Mouse (Mus musculus) MEL (cell line): ENCODE data around the gene Abcb9. TPM values are rescaled to one million over a fixed set of nuclear protein-coding genes. Genes with fewer than 3 reads are reported as not detected.

Source experiments
- DNase-seq: peaks from one replicate; pipeline ENCODE4 v3.0.0; 2011; ENCODE audit warnings: low read depth, low spot score
- H3K27ac ChIP-seq: 2 replicates; pipeline ENCODE4 v1.5.1; 2012; ENCODE audit warnings: low read depth, mild to moderate bottlenecking, control low read depth, low read length, moderate library complexity; ENCODE audit not compliant: control insufficient read depth
- H3K27me3 ChIP-seq, 2 experiments: fragments of 150-350 bp in 1 of 2; sonication (generic) in 1 of 2; 2 replicates each; pipeline ENCODE4 v1.6.1; 2012; ENCODE audit warnings: low read length in 2 of 2, mild to moderate bottlenecking in 2 of 2, improper control_type of control experiment in 1 of 2, moderate library complexity in 1 of 2; ENCODE audit not compliant: insufficient read depth in 2 of 2, control insufficient read depth in 1 of 2
- H3K36me3 ChIP-seq, 2 experiments: 2 replicates each; pipeline ENCODE4 v1.6.1; 2012 to 2014; ENCODE audit warnings: low read length in 2 of 2, improper control_type of control experiment in 1 of 2, inconsistent platforms in 1 of 2, mild to moderate bottlenecking in 1 of 2; ENCODE audit not compliant: insufficient read depth in 2 of 2, control insufficient read depth in 1 of 2
- H3K4me1 ChIP-seq, 2 experiments: fragments of 150-350 bp in 1 of 2; sonication (generic) in 1 of 2; 2 replicates each; pipeline ENCODE4 v1.6.1; 2012; ENCODE audit warnings: low read length in 2 of 2, improper control_type of control experiment in 1 of 2, mild to moderate bottlenecking in 1 of 2; ENCODE audit not compliant: insufficient read depth in 2 of 2, control insufficient read depth in 1 of 2
- H3K4me3 ChIP-seq, 2 experiments: fragments of 150-350 bp in 1 of 2; sonication (generic) in 1 of 2; 2 replicates each; pipeline ENCODE4 v1.5.1; 2012; ENCODE audit warnings: low read depth in 2 of 2, low read length in 2 of 2, mild to moderate bottlenecking in 2 of 2, moderate library complexity in 2 of 2, control low read depth in 1 of 2, improper control_type of control experiment in 1 of 2; ENCODE audit not compliant: control insufficient read depth in 1 of 2, insufficient read depth in 1 of 2
- H3K79me2 ChIP-seq: 2 replicates; pipeline ENCODE4 v1.6.1; 2012; ENCODE audit warnings: mild to moderate bottlenecking, low read length, moderate library complexity; ENCODE audit not compliant: control insufficient read depth, poor library complexity, insufficient read depth
- H3K9ac ChIP-seq: 2 replicates; pipeline ENCODE4 v1.6.1; 2012; ENCODE audit warnings: low read depth, mild to moderate bottlenecking, control low read depth, low read length, moderate library complexity; ENCODE audit not compliant: control insufficient read depth, poor library complexity, severe bottlenecking
- H3K9me3 ChIP-seq: fragments of 150-350 bp; sonication (generic); replicated peaks from 2 replicates; pipeline ENCODE4 v1.6.1; 2012; ENCODE audit warnings: mild to moderate bottlenecking, low read length, improper control_type of control experiment, moderate library complexity; ENCODE audit not compliant: insufficient read depth
- BHLHE40 ChIP-seq: IDR thresholded peaks from 2 replicates; pipeline ENCODE4 v1.6.1; 2012; ENCODE audit warnings: low read depth, mild to moderate bottlenecking, inconsistent platforms, low read length, improper control_type of control experiment, borderline replicate concordance
- CHD1 ChIP-seq: IDR thresholded peaks from 2 replicates; pipeline ENCODE4 v1.6.1; 2012; ENCODE audit warnings: low read depth, mild to moderate bottlenecking, inconsistent platforms, low read length, improper control_type of control experiment
- CHD2 ChIP-seq: IDR thresholded peaks from 2 replicates; pipeline ENCODE4 v1.6.1; 2011; ENCODE audit warnings: low read length, improper control_type of control experiment
- CTCF ChIP-seq, 3 experiments: IDR thresholded peaks in 2 of 3; conservative IDR thresholded peaks in 1 of 3; 2 replicates each; pipeline ENCODE4 v1.5.1; 2011 to 2012; ENCODE audit warnings: low read length in 3 of 3, low read depth in 2 of 3, mild to moderate bottlenecking in 2 of 3, improper control_type of control experiment in 1 of 3, inconsistent platforms in 1 of 3, mixed read lengths in 1 of 3, moderate library complexity in 1 of 3; ENCODE audit not compliant: control insufficient read depth in 1 of 3, insufficient read depth in 1 of 3, poor library complexity in 1 of 3, severe bottlenecking in 1 of 3
- E2F4 ChIP-seq: IDR thresholded peaks from 2 replicates; pipeline ENCODE4 v1.6.1; 2011; ENCODE audit warnings: low read depth, low read length, improper control_type of control experiment, borderline replicate concordance
- ELF1 ChIP-seq: IDR thresholded peaks from 2 replicates; pipeline ENCODE4 v1.6.1; 2014; ENCODE audit warnings: low read depth, mild to moderate bottlenecking, inconsistent platforms, low read length, improper control_type of control experiment, moderate library complexity
- EP300 ChIP-seq, 2 experiments: IDR thresholded peaks; 2 replicates each; pipeline ENCODE4 v1.6.1; 2011; ENCODE audit warnings: improper control_type of control experiment in 2 of 2, low read length in 2 of 2, low read depth in 1 of 2, mild to moderate bottlenecking in 1 of 2
- ETS1 ChIP-seq: IDR thresholded peaks from 2 replicates; pipeline ENCODE4 v1.6.1; 2012; ENCODE audit warnings: low read depth, mild to moderate bottlenecking, inconsistent platforms, low read length, improper control_type of control experiment, moderate library complexity
- GABPA ChIP-seq: IDR thresholded peaks from 2 replicates; pipeline ENCODE4 v1.6.1; 2012; ENCODE audit warnings: low read depth, mild to moderate bottlenecking, inconsistent platforms, low read length, improper control_type of control experiment, moderate library complexity
- GATA1 ChIP-seq: IDR thresholded peaks from 2 replicates; pipeline ENCODE4 v1.6.1; 2011; ENCODE audit warnings: low read depth, low read length, improper control_type of control experiment
- HCFC1 ChIP-seq: IDR thresholded peaks from 2 replicates; pipeline ENCODE4 v1.6.1; 2012; ENCODE audit warnings: low read depth, mild to moderate bottlenecking, inconsistent platforms, low read length, improper control_type of control experiment, moderate library complexity
- JUND ChIP-seq: IDR thresholded peaks from 2 replicates; pipeline ENCODE4 v1.6.1; 2011; ENCODE audit warnings: low read depth, mild to moderate bottlenecking, improper control_type of control experiment, low read length
- KAT2A ChIP-seq: conservative IDR thresholded peaks from 2 replicates; pipeline ENCODE4 v1.6.1; 2012; ENCODE audit warnings: low read depth, low read length, improper control_type of control experiment, inconsistent platforms
- MAFK ChIP-seq: IDR thresholded peaks from 2 replicates; pipeline ENCODE4 v1.6.1; 2011; ENCODE audit warnings: low read depth, mild to moderate bottlenecking, low read length, improper control_type of control experiment, borderline replicate concordance
- MAX ChIP-seq: IDR thresholded peaks from 2 replicates; pipeline ENCODE4 v1.6.1; 2011; ENCODE audit warnings: low read length, improper control_type of control experiment
- MAZ ChIP-seq: IDR thresholded peaks from 2 replicates; pipeline ENCODE4 v1.6.1; 2012; ENCODE audit warnings: low read depth, mild to moderate bottlenecking, inconsistent platforms, low read length, improper control_type of control experiment
- MEF2A ChIP-seq: IDR thresholded peaks from 2 replicates; pipeline ENCODE4 v1.6.1; 2014; ENCODE audit warnings: low read depth, mild to moderate bottlenecking, inconsistent platforms, low read length, improper control_type of control experiment; ENCODE audit not compliant: poor library complexity, insufficient replicate concordance, severe bottlenecking; ENCODE audit errors: extremely low read depth
- MXI1 ChIP-seq: IDR thresholded peaks from 2 replicates; pipeline ENCODE4 v1.6.1; 2011; ENCODE audit warnings: mild to moderate bottlenecking, low read depth, low read length, improper control_type of control experiment
- MYB ChIP-seq: IDR thresholded peaks from 2 replicates; pipeline ENCODE4 v1.6.1; 2011; ENCODE audit warnings: mild to moderate bottlenecking, low read depth, low read length, improper control_type of control experiment
- MYC ChIP-seq: IDR thresholded peaks from 2 replicates; pipeline ENCODE4 v1.6.1; 2011; ENCODE audit warnings: low read depth, mild to moderate bottlenecking, low read length, improper control_type of control experiment, moderate library complexity
- NELFE ChIP-seq: IDR thresholded peaks from 2 replicates; pipeline ENCODE4 v1.6.1; 2011; ENCODE audit warnings: low read depth, low read length, improper control_type of control experiment
- NRF1 ChIP-seq: IDR thresholded peaks from 2 replicates; pipeline ENCODE4 v1.6.1; 2014; ENCODE audit warnings: low read depth, mild to moderate bottlenecking, inconsistent platforms, low read length, improper control_type of control experiment, moderate library complexity; ENCODE audit not compliant: poor library complexity, insufficient read depth, severe bottlenecking
- POLR2A ChIP-seq, 2 experiments: IDR thresholded peaks; 2 replicates each; pipeline ENCODE4 v1.6.1; 2011 to 2012; ENCODE audit warnings: low read length in 2 of 2, mild to moderate bottlenecking in 2 of 2, control low read depth in 1 of 2, improper control_type of control experiment in 1 of 2, low read depth in 1 of 2, moderate library complexity in 1 of 2; ENCODE audit not compliant: control insufficient read depth in 1 of 2, insufficient read depth in 1 of 2, poor library complexity in 1 of 2
- POLR2AphosphoS2 ChIP-seq: IDR thresholded peaks from 2 replicates; pipeline ENCODE4 v1.6.1; 2011; ENCODE audit warnings: low read length, improper control_type of control experiment
- SIN3A ChIP-seq: IDR thresholded peaks from 2 replicates; pipeline ENCODE4 v1.6.1; 2012; ENCODE audit warnings: low read length, improper control_type of control experiment, inconsistent platforms
- SMC3 ChIP-seq: IDR thresholded peaks from 2 replicates; pipeline ENCODE4 v1.6.1; 2011; ENCODE audit warnings: low read depth, low read length, improper control_type of control experiment
- TAL1 ChIP-seq: IDR thresholded peaks from 2 replicates; pipeline ENCODE4 v1.6.1; 2012; ENCODE audit warnings: mild to moderate bottlenecking, inconsistent platforms, low read length, moderate library complexity, mixed read lengths
- TBP ChIP-seq: IDR thresholded peaks from 2 replicates; pipeline ENCODE4 v1.8.0; 2011; ENCODE audit warnings: low read depth, low read length, improper control_type of control experiment
- TCF12 ChIP-seq: IDR thresholded peaks from 2 replicates; pipeline ENCODE4 v1.6.1; 2014; ENCODE audit warnings: low read depth, mild to moderate bottlenecking, inconsistent platforms, low read length, improper control_type of control experiment, moderate library complexity
- UBTF ChIP-seq: IDR thresholded peaks from 2 replicates; pipeline ENCODE4 v1.6.1; 2012; ENCODE audit warnings: low read depth, mild to moderate bottlenecking, inconsistent platforms, low read length, improper control_type of control experiment, moderate library complexity, borderline replicate concordance; ENCODE audit not compliant: insufficient read depth
- USF1 ChIP-seq: IDR thresholded peaks from 2 replicates; pipeline ENCODE4 v1.6.1; 2014; ENCODE audit warnings: low read depth, mild to moderate bottlenecking, inconsistent platforms, low read length, improper control_type of control experiment, moderate library complexity
- USF2 ChIP-seq, 2 experiments: IDR thresholded peaks; 2 replicates each; pipeline ENCODE4 v1.6.1; 2011 to 2012; ENCODE audit warnings: improper control_type of control experiment in 2 of 2, low read length in 2 of 2, borderline replicate concordance in 1 of 2, inconsistent platforms in 1 of 2, low read depth in 1 of 2, mild to moderate bottlenecking in 1 of 2; ENCODE audit not compliant: insufficient read depth in 1 of 2
- ZC3H11A ChIP-seq: IDR thresholded peaks from 2 replicates; pipeline ENCODE4 v1.6.1; 2012; ENCODE audit warnings: low read depth, mild to moderate bottlenecking, inconsistent platforms, low read length, improper control_type of control experiment
- ZKSCAN1 ChIP-seq: IDR thresholded peaks from 2 replicates; pipeline ENCODE4 v1.6.1; 2012; ENCODE audit warnings: low read depth, mild to moderate bottlenecking, inconsistent platforms, low read length, improper control_type of control experiment, moderate library complexity
- ZMIZ1 ChIP-seq: IDR thresholded peaks from 2 replicates; pipeline ENCODE4 v1.6.1; 2012; ENCODE audit warnings: low read depth, mild to moderate bottlenecking, inconsistent platforms, low read length, improper control_type of control experiment, moderate library complexity
- ZNF384 ChIP-seq: IDR thresholded peaks from 2 replicates; pipeline ENCODE4 v1.6.1; 2012; ENCODE audit warnings: low read depth, mild to moderate bottlenecking, inconsistent platforms, low read length, improper control_type of control experiment
- polyA plus RNA-seq, 2 experiments: library from polyadenylated mRNA; stranded (reverse) in 1 of 2; unstranded in 1 of 2; fragments of >175 nt in 1 of 2; fragments of >200 nt in 1 of 2; gene quantifications; 2 replicates each; pipeline versions ENCODE4 v1.2.1 to v1.2.4; 2012; ENCODE audit warnings: low replicate concordance in 2 of 2, low read depth in 1 of 2; ENCODE audit not compliant: insufficient read length in 2 of 2, insufficient read depth in 1 of 2, missing spikeins in 1 of 2
- total RNA-seq: library from RNA; depleted of rRNA; stranded (reverse); fragments of 300-350 nt; gene quantifications from 2 replicates; pipeline ENCODE4 v1.2.3, GENCODE M21; 2012; rRNA removed

Gene Abcb9
- total RNA-seq = 2.1 and 2.4 TPM in 2 replicates
- 1 to 10 TPM in 1 of 2 experiments, not detected in 1; 8.1 TPM for polyA plus RNA-seq

DNA sequence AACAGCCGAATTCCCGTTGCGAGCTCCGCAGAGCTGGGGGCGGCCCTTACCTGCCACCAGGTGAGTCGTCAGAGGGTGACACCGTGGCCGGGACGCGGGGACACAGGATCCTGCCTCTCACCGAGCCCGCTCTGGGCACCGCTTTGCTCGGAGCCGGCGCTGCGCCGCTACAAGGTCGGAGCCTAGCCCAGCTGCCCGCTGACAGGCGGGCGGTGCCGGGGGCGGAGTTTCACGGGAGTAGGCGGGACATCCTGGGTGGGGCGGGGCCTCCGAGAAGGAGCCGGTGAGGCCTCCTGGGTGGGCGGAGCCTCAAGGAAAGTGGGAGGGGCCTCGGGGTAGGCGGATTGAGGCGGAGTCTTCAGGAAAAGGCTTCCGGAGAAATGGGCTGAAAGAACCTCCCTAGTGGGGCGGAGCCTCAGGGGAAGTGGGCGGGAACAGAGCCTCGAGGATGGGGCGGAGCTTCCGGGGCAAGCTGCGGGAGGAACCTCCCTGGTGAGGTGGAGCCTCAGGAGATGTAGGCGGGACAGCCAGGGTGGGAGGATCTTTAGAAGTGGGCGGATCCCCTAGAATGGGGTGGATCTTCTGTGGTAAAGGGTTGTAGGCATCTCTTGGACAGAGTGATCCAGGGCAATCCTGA, at the start of gene Abcb9:
TSS of gene Abcb9 (minus strand) at position 203 of the 637 bp plus-strand sequence.
- peaks cover 6 to 13% of the 10 kb centered on the region in 2 experiments for H3K4me1 ChIP-seq

DNA sequence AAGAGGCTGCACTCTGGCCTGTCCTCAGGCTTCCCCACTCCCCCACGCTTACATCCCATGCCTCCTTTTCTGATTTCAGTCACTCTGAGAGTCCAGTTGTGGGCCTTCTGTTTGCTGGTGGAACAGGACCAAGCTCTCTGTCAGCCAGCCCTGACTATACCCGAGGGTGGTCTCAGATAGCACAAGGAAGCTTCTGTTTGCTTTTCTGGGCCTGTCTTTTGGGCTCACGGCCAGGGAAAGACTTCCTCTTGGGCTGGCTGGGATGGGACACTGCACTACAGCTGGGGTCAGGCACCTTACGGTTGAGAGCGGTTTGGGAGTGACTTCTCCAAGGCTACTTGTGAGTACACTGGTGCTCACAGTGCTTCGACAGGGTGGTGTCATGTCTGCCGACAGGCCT, 42.5 kb upstream of the Abcb9 start:
- peaks cover 0 to 5% of the 10 kb centered on the region in 2 experiments; a peak in 1 of 4 replicates for H3K4me1 ChIP-seq
- no peaks in the 10 kb centered on the region for H3K9me3 ChIP-seq
- H3K36me3 ChIP-seq = peaks cover 0 to 4% of the 10 kb centered on the region in 2 experiments; a peak in 1 of 4 replicates
- TF ChIP-seq HCFC1 (no peak), CHD2 (no peak), NELFE (no peak), USF2 (IDR thresholded peaks at IDR 0.05; ENCODE audit: borderline replicate concordance in 1 of 2, insufficient read depth in 1 of 2, low read depth in 1 of 2, low read length in 2 of 2) (no peak), GATA1 (no peak), GABPA (no peak), USF1 (no peak), CTCF (IDR thresholded peaks at IDR 0.05 in 2 of 3, conservative IDR thresholded peaks at IDR 0.05 in 1 of 3; ENCODE audit: control insufficient read depth in 1 of 3, insufficient read depth in 1 of 3, low read depth in 2 of 3, low read length in 3 of 3, poor library complexity in 1 of 3, severe bottlenecking in 1 of 3) (no peak), TBP (no peak), MAX (no peak), MAFK (no peak), ELF1 (no peak)
- TF ChIP-seq, all 39 proteins: peak for 0
- Histone ChIP-seq H3K27ac (no peak overlapping the region), H3K27me3 (no peaks in the 10 kb centered on the region), H3K4me3 (no peak overlapping the region), H3K9ac (no peak overlapping the region), H3K79me2 (no peaks in the 10 kb centered on the region)
- peak; percentile 22 for DNase-seq

More for the DNA sequence above, at the start of gene Abcb9:
- H3K9ac ChIP-seq = peak within 1 kb of the TSS; percentile 66
- DNase-seq = peak; percentile 97
- H3K4me3 ChIP-seq = peak within 1 kb of the TSS; percentile 55 to 70
- peaks cover 0 to 3% of the 10 kb centered on the region in 2 experiments; a peak in 2 of 4 replicates for H3K36me3 ChIP-seq
- TF ChIP-seq CHD1 (no peak), MAFK (no peak), MAX (no peak), TBP (0 out of 2 replicates have a peak, but pooled peaks have one; percentile 13), ELF1 (peak; percentile 77), MYC (no peak), UBTF (no peak), CHD2 (no peak), TAL1 (no peak), BHLHE40 (no peak), ZMIZ1 (peak; percentile 48; the same call in 1 of the 2 replicates), MYB (no peak), ZNF384 (no peak), NELFE (no peak), MAZ (peak; percentile 21; the same call in 1 of the 2 replicates), NRF1 (no peak), SMC3 (no peak), TCF12 (0 out of 2 replicates have a peak, but pooled peaks have one; percentile 8), JUND (no peak), SIN3A (peak; percentile 60), E2F4 (no peak), MXI1 (peak; percentile 49; the same call in 1 of the 2 replicates), EP300 (IDR thresholded peaks at IDR 0.05; ENCODE audit: low read depth in 1 of 2, low read length in 2 of 2) (no peak), ZC3H11A (no peak), GATA1 (no peak), HCFC1 (peak; percentile 47; the same call in 1 of the 2 replicates), KAT2A (no peak), MEF2A (no peak), ZKSCAN1 (no peak), CTCF (IDR thresholded peaks at IDR 0.05 in 2 of 3, conservative IDR thresholded peaks at IDR 0.05 in 1 of 3; ENCODE audit: control insufficient read depth in 1 of 3, insufficient read depth in 1 of 3, low read depth in 2 of 3, low read length in 3 of 3, poor library complexity in 1 of 3, severe bottlenecking in 1 of 3) (no peak), USF1 (no peak), ETS1 (no peak), POLR2A (IDR thresholded peaks at IDR 0.05; ENCODE audit: control insufficient read depth in 1 of 2, insufficient read depth in 1 of 2, low read depth in 1 of 2, low read length in 2 of 2, poor library complexity in 1 of 2) (peak; percentile 38 to 50; a peak in 3 of 4 replicates), POLR2AphosphoS2 (peak; percentile 97)
- TF ChIP-seq, all 39 proteins: peak for 10
- Histone ChIP-seq H3K27me3 (no peaks in the 10 kb centered on the region), H3K79me2 (no peaks in the 10 kb centered on the region; the same call in 1 of the 2 replicates), H3K27ac (no peak within 1 kb of the TSS), H3K9me3 (no peaks in the 10 kb centered on the region)
